Mouse (Mus musculus) left cerebral cortex, postnatal 4 days (tissue): Measurements from ENCODE around the gene Metap1d. TPM values are rescaled to one million over a fixed set of nuclear protein-coding genes. Genes with fewer than 3 reads are reported as not detected.

Experiments used
- DNase-seq: peaks from one replicate; pipeline ENCODE4 v3.0.0-alpha.2; 2022
- intact Hi-C: fragments of 180-260 bp; cut with DNase I; formaldehyde crosslinking; loops from one replicate; pipeline ENCODE4 v1.15.1; 2025
- total RNA-seq, 2 experiments: library from RNA; stranded (reverse); gene quantifications; 2 replicates each; pipeline ENCODE4 v1.2.3; 2021

Metap1d gene
- 10 to 100 TPM; 21.8 to 23.2 TPM for total RNA-seq

DNA sequence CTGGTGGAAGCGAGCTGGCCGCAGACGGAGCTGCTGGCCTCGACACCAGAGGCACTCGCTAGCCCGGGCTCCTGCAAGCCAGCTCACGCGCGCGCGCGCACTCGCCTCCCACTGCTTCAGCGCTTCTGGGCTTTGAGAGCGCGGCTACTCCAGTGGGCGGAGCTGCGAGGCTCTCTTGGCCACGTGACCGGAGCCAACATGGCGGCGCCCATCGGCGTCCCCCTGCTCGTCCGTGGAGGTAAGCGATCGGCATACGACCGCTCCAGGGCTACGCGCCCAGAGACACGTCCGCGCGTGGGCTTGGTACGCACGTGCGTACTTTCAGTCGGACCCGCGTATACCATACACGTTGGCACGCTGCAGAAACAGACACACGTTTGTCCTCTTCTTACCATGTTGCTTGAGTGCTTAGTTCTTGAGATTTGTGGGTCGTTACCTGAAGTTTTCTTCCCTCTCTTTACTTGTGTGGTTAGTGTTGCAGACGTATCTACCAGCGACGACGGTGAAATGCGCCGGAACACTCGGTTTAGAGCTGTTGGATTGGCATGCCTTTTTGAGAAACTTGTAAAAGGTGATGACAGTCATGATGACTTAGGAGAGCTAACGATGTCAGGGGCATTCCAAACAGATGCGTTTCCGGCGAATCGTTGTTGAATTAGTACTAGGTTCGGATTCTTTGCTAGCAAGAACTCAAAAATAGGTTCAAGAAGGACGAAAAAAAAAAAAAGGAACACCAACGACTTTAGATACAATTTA lies at the start of gene Metap1d:
Metap1d (plus strand) TSS at position 116 of the 756 bp plus-strand sequence.
- peak; percentile 98 for DNase-seq
- intact Hi-C loops = no loop called here

DNA sequence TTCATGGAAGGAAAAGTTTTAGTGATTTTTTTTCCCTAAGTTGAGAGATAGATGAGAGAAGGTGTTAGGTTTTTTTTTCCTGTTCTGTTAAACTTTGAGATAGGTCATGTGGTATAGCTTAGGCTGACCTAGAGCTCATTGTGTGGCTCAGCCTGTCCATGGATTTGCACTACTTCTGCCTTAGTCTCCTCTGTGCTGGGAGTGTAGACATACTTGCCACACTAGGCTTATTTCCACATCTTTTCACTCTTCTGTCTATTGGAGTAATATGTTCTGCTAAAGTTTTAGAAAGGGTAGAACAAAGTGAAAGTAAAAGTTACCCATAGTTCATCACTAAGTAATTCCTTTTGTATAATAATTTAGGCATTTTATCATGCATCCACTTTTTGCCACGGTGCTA lies 47.5 kb upstream of the Metap1d start:
- no peak for DNase-seq
- intact Hi-C loops = no loop called here

GRCm38 (mm10) chr2:71418760-71419280 lies 34.3 kb upstream of the Metap1d start:
- no peak for DNase-seq
- intact Hi-C loops = no loop called here

DNA sequence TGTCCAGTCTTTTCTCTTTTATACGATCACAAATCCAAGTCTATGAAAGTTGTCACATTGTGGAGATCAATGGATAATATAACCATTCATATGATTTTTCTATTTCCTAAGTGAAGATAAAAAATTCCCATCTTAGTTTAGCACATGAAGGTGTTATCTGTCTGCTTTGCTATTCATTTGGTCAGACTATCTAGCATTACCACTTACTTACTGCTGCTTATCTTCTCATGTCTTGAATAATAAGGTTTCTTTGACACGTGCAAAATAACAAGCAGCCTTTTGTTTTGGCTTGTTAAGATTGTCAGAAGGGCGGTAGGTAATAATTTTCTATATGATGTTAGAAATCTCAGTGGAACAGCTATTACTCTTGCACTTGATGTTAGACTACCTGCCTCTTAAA lies 33.7 kb upstream of the Metap1d start:
- no peak for DNase-seq
- intact Hi-C loops = no loop called here

DNA sequence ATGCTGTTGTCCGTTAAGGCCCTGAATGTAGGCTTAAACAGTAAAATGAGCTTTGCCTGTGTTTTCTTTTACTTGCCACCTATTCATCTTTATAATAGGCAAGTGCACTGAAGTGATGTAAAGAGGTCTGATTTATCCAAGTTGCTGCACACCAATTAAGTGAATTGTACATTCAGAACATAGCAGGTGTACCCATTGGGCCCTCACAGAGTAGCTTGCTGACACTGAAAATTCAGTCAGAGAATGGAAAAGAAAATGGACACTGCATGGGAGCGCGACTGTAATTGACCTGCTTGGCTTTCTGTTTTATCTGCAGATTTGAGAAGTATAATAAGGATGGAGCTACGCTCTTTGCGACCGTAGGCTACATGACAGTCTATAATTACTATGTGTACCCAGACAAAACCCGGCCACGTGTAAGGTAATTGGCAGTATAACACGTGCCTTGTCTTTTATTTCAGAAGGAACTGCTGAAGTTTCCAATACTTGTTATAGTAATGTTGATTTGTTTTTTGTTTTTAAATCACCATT lies 32.1 kb upstream of the Metap1d start:
- intact Hi-C loops = no loop called here
- DNase-seq = no peak

DNA sequence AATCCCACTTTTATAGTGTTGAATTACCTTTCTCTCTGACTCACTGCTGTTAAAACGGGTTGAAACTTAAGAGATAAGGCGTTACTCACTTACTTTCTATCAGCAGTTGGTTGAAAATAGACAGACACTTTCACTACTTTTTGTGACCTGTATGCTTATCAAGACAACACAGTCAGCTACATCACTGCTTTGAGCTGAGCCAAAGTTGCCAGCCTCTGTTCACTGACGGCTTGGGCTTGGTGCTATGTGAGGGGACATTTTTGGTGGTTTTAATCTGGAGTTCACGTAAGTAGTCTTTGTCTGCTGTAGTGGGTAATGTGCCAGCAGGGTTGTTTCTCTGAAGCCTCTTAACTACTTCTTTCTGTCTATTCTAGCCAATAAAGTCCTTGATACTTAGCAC lies 28.5 kb upstream of the Metap1d start:
- intact Hi-C loops = no loop called here
- no peak for DNase-seq

GRCm38 (mm10) chr2:71435440-71435839 lies 17.6 kb upstream of the Metap1d start:
- DNase-seq = no peak
- intact Hi-C loops = no loop called here

DNA sequence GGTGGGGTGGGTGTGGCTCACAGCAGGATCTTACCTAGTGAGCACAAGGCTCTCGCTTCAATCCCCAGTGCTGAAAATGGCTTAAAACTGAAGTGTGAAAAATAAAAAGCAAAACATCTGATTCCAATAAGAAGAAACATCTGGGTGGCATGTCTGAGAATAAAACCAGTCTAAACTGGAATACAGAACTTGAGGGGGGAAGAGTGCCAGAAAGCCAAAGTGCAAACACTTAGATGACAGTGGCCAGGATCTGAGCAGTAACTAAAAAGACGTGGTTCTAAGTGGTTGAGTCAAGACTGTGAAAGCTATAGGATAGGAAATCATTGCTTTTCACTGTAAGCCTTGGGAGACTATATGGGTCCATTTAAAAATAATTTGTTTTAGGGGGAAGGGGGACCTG lies 9.7 kb upstream of the Metap1d start:
- DNase-seq = no peak
- intact Hi-C loops = no loop called here

DNA sequence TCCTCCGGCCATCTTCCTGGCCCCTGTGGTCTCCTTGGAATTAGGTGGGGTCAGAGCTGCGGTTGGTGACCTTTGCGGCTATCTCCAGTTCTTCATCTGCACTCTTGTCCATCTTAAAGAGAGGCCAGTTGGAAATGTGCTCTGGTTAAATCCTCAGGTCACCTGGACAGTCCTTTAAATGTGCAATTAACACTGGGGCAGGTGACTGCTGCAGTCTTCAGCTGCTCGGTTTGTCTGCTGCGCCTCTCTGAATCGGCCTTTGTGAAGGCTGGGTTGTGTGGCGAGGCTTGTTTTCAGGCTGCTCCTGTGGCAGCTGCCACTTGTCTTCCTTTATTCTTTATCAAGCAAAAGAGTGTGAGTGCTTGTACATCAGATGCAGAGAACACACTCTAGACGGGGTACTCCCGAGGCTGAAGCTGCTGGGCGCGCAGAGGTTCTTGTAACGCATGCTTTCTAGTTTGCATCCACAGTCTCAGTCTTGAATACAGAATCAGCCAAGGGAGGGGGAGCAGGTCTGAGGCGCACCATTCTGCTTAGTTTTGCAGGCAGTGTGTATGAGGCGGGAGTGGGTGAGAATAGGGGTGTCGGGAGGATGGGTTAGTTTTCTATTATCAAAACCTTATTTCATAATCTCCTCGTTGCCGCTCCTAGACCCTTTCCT lies 7.4 kb upstream of the Metap1d start:
- DNase-seq = no peak
- intact Hi-C loops = no loop called here

DNA sequence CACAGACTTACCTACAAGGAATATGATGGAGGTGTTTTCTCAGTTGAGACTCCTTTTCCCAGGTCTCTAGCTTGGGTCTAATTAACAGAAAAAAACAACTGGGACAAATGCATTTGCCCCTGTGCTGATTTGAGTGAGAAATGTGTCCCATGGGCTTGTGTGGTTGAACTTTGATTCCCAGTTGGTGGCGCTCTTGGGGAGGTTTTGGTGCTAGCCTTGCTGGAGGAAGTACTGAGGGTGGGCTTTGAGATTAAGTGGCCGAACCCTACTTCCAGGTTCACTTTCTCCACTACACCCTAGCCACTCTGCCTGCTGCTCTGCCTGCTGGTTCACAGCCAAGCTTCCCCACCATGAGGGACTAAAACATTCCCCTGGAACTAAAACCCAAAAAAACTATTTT lies 3.5 kb upstream of the Metap1d start:
- no peak for DNase-seq
- intact Hi-C loops = no loop called here

- intact Hi-C loops = no loop called here
- DNase-seq = no peak
These were observed 1.3 kb upstream of the Metap1d start for GRCm38 (mm10) chr2:71451761-71452160.

DNA sequence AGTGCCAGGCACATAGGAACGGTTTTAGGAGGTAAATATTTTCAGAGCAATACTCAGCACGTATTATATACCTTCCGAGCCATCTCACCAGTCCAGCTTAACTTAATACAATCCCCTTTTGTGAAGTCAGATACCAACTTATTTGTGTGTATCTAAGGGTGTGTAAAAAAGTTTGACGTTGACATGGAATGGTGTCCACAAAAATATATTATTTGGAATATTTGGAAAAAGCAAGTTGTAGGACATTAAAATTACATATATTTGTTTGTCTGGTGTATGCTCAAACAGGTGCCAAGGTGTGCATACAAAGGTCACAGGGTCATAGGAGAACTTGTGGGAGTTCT lies 813 bp downstream of the Metap1d start:
- DNase-seq = no peak
- intact Hi-C loops = no loop called here

DNA sequence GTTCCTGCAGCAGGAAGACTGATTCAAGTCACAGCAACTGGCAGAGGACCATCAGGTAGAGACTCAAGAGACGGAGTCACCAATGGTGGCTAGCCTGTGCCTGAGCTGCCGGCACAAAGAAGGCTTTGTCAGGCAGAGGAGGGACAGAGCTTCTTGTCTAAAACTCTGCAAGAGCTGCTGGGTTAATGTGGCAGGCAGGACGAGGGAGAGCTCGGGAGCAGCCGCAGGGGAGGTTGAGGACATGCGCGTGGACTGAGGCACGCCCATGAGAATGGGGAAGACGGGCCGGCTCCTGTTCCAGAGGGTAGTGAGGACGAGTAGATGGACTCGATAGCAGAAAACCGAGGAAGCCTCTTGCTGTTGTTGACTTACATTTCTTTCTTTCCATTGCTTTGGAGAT lies 5.5 kb downstream of the Metap1d start:
- DNase-seq = no peak
- intact Hi-C loops = no loop called here

DNA sequence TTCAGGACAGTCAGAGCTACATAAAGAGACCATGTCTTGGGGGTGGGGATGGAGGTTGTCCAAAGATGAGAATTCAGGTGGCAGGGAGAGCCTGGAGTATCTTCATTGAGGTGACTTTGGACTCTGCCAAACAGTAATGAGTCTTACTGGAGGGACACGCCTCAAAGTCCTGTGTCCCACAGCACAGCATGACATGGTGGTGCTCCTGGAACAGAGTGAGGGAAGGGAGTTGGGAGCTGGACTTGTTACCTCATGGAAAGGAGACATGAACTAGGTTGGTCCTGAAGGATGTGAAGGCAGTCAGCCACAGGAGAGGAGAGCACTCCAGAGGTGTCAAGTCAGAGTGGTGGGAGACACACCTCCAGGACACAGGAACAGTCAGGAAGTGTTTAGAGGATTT lies 6.6 kb downstream of the Metap1d start:
- DNase-seq = no peak
- intact Hi-C loops = no loop called here

DNA sequence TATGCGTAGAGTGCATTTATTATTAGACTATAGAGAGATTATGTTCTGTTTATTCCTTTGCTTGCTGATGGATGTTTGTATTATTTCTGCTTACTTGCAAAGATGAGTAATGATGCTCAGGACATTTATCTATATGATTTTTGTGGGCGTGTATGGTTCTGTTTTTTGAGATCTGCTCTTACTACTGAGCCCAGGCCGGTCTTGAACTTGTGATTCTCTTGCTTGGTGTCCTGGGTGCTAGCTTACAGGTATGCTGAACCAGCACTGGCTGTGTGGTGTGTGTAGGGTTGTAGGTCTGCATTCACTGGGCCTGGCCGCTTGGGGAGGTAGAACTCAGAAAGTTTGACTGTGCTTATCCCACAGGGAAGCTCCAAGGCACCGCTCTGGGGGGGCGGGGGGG lies 8.1 kb downstream of the Metap1d start:
- intact Hi-C loops = no loop called here
- no peak for DNase-seq

DNA sequence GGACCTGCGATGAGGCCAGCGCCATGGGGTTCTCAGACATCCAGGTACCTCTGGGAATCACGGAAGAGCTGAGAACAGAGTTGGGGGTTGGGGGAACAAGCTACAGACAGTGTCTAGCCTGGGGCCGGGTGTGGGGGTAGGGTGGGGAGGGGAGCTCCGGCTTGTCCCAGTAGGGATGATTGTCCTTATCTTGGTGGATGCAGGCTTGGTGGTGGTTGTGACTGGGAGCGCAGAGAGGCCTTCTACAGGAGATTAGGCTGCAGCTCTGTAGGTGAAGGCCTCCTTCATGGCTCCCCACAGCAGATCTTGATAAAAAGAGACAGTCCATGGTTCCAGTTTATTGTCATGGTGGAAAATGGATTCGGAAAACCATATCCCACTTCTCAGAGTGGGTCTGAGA lies 8.5 kb downstream of the Metap1d start:
- intact Hi-C loops = no loop called here

DNA sequence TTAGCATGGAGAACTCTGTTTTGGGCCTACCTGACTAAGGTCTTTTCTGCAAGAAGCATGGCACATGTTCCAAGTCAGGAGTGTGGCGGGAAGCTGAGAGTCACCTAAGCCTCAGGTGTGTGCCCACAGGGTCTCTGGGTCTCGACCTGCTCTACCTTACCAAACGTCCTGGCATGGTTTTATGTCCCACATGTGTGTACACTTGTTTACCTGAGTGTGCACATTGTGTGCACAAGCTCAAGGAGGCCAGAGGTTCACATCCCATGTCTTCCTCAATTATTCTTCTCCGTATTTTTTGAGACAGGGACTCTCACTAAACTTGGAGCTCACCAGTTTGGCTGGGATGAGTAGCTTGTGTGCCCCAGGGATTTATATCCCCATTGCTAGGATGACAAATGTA lies 9.0 kb downstream of the Metap1d start:
- no peak for DNase-seq
- intact Hi-C loops = no loop called here

More for the DNA sequence above, 8.5 kb downstream of the Metap1d start:
- DNase-seq = no peak

DNA sequence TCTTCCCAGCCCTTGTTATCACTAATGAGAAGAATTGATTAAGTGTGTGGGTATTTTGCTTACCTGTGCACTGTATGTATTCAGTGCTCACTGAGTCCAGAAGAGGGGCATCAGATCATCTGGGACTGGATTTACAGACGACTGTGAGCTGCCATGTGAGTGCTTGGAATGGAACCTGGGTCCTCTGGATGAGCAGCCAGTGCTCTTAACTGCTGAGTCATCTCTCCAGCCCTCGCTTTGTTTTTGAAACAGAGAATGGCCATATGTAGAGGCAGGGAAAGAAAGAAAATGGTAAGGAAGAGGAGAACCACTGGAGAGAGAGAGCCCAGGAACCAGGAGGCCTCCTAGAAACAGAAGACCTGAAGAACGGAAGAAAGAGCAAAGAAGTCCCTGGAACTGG lies 9.5 kb downstream of the Metap1d start:
- DNase-seq = no peak
- intact Hi-C loops = no loop called here

DNA sequence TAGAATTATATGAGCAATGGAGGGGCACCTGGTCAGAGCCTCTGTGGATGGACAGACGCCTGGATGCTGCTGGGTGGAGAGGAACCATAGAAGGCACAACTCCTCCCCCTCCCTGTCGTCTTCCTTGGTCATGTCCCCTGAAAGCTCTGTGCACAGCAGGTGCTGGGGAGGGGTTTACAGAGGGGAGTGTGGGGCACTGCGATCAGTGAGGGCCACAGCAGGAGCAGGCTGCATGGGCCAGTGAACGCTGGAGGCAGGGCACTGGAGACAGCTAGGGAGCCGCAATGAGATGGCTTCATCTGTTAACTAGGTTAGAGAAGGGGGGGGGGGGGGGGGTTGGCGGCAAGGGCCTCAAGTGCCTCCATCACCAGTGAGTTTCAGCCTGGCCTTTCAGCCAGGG lies 13.0 kb downstream of the Metap1d start:
- no peak for DNase-seq
- intact Hi-C loops = no loop called here

DNA sequence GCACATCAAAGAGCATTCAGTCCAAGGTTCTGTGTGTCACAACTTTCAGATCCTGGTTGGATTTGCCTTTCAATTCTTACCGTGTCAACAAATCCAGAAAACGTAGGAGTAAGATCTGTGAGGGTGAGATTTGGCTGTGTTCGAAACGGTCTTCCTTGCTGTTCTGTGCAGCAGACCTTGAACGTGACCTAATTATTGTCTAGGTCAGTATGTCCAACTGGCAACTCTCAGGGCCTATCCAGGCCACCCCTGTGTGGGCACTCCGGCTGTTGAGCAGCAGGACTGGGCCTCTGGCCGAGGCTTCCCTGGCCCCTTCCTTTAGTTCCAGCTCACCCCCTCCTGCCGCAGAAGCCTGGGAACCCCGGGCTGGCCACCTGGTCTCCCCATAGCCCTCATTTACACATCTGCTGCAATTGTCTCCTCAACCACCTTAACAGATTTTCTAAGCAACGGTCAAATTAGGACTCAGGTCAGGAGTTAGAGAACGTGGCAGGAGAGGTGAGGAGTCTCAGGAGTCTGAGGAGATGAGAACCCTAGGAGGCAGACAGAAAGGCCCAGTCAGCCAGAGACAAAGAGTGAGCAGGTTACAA lies 13.9 kb downstream of the Metap1d start:
- DNase-seq = peak; percentile 54
- intact Hi-C loops = no loop called here

- no peak for DNase-seq
- intact Hi-C loops = no loop called here
These were observed 18.0 kb downstream of the Metap1d start for GRCm38 (mm10) chr2:71471094-71471493.

- intact Hi-C loops = no loop called here
- DNase-seq = no peak
These were observed 20.8 kb downstream of the Metap1d start for GRCm38 (mm10) chr2:71473830-71474229.
